Mouse (Mus musculus): ENCODE results near the gene Eif3b. TPM values are rescaled to one million over a fixed set of nuclear protein-coding genes. Genes with fewer than 3 reads are reported as not detected.
"Not testable (repeated sequence)": the region's sequence is repeated elsewhere in the genome, so short reads cannot be mapped to it uniquely, and the experiment has no call there.

Gene Eif3b
- polyA plus RNA-seq, 1 experiment from 2014 or later, result 78.9 TPM

GRCm38 (mm10) chr5:140414647-140415046 lies 4.5 kb upstream of the Eif3b start:
- H3K4me2 ChIP-seq (ENCODE audit: low read depth, low read length), result no peak overlapping the region
- no peaks in the 10 kb centered on the region for H3K9me3 ChIP-seq (ENCODE audit: control insufficient read depth, low read length)
- no peak for ATAC-seq (ENCODE audit: low read depth)
- H3K4me1 ChIP-seq (replicated peaks; ENCODE audit: control insufficient read depth, insufficient read depth, low read length), result no peaks in the 10 kb centered on the region; the same call in 1 of the 2 replicates
- no peak overlapping the region for H3K27ac ChIP-seq (ENCODE audit: low read length)
- H3K9ac ChIP-seq (ENCODE audit: low read length), result no peak overlapping the region
- no peaks in the 10 kb centered on the region for H3K36me3 ChIP-seq (ENCODE audit: control insufficient read depth, insufficient read depth, low read length)
- H3K27me3 ChIP-seq (ENCODE audit: control insufficient read depth, insufficient read depth, low read depth, low read length), result no peaks in the 10 kb centered on the region
- H3K4me3 ChIP-seq (ENCODE audit: low read length), result no peak overlapping the region
- 51% methylated on average over 4 of the region's 4 CpGs for WGBS

- under 1% methylated on average over 12 of the region's 12 CpGs for WGBS
- H3K27me3 ChIP-seq (ENCODE audit: control insufficient read depth, insufficient read depth, low read depth, low read length), result no peaks in the 10 kb centered on the region
- H3K27ac ChIP-seq (ENCODE audit: low read length), result peak overlapping the region; percentile 96
- H3K4me2 ChIP-seq (ENCODE audit: low read depth, low read length), result peak overlapping the region; percentile 82
- peak overlapping the region; percentile 97 for H3K9ac ChIP-seq (ENCODE audit: low read length)
- no peaks in the 10 kb centered on the region; the same call in 1 of the 2 replicates for H3K36me3 ChIP-seq (ENCODE audit: control insufficient read depth, insufficient read depth, low read length)
- H3K9me3 ChIP-seq (ENCODE audit: control insufficient read depth, low read length), result no peaks in the 10 kb centered on the region
- H3K4me1 ChIP-seq (replicated peaks; ENCODE audit: control insufficient read depth, insufficient read depth, low read length), result peaks cover 19% of the 10 kb centered on the region
- peak; percentile 11; the same call in 1 of the 2 replicates for ATAC-seq (ENCODE audit: low read depth)
- peak overlapping the region; percentile 99 for H3K4me3 ChIP-seq (ENCODE audit: low read length)
Measured at GRCm38 (mm10) chr5:140418106-140418488, 1.0 kb upstream of the Eif3b start.

GRCm38 (mm10) chr5:140419442-140420080 lies 433 bp downstream of the Eif3b start:
- WGBS, result under 1% methylated on average over 53 of the region's 62 CpGs
- H3K9me3 ChIP-seq (ENCODE audit: control insufficient read depth, low read length), result no peaks in the 10 kb centered on the region
- H3K9ac ChIP-seq (ENCODE audit: low read length), result peak overlapping the region; percentile 97
- H3K36me3 ChIP-seq (ENCODE audit: control insufficient read depth, insufficient read depth, low read length), result no peaks in the 10 kb centered on the region; the same call in 1 of the 2 replicates
- peak overlapping the region; percentile 80 for H3K27ac ChIP-seq (ENCODE audit: low read length)
- no peaks in the 10 kb centered on the region for H3K27me3 ChIP-seq (ENCODE audit: control insufficient read depth, insufficient read depth, low read depth, low read length)
- H3K4me3 ChIP-seq (ENCODE audit: low read length), result peak overlapping the region; percentile 99
- ATAC-seq (ENCODE audit: low read depth), result peak; percentile 46
- H3K4me1 ChIP-seq (replicated peaks; ENCODE audit: control insufficient read depth, insufficient read depth, low read length), result peaks cover 20% of the 10 kb centered on the region
- peak overlapping the region; percentile 82 for H3K4me2 ChIP-seq (ENCODE audit: low read depth, low read length)

GRCm38 (mm10) chr5:140420616-140421015 lies 1.5 kb downstream of the Eif3b start:
- ATAC-seq (ENCODE audit: low read depth), result no peak
- Histone ChIP-seq H3K36me3 (ENCODE audit: control insufficient read depth, insufficient read depth, low read length) (no peaks in the 10 kb centered on the region; the same call in 1 of the 2 replicates), H3K4me3 (ENCODE audit: low read length) (peak overlapping the region; percentile 99), H3K27me3 (ENCODE audit: control insufficient read depth, insufficient read depth, low read depth, low read length) (no peaks in the 10 kb centered on the region), H3K27ac (ENCODE audit: low read length) (no peak overlapping the region), H3K9me3 (ENCODE audit: control insufficient read depth, low read length) (no peaks in the 10 kb centered on the region), H3K9ac (ENCODE audit: low read length) (peak overlapping the region; percentile 53), H3K4me2 (ENCODE audit: low read depth, low read length) (peak overlapping the region; percentile 82), H3K4me1 (replicated peaks; ENCODE audit: control insufficient read depth, insufficient read depth, low read length) (peaks cover 21% of the 10 kb centered on the region)
- 44% methylated on average over 4 of the region's 4 CpGs for WGBS

GRCm38 (mm10) chr5:140425016-140425783 lies 6.1 kb downstream of the Eif3b start:
- Histone ChIP-seq H3K9me3 (ENCODE audit: control insufficient read depth, low read length) (no peaks in the 10 kb centered on the region), H3K4me3 (ENCODE audit: low read length) (no peak overlapping the region), H3K27me3 (ENCODE audit: control insufficient read depth, insufficient read depth, low read depth, low read length) (no peaks in the 10 kb centered on the region), H3K4me1 (replicated peaks; ENCODE audit: control insufficient read depth, insufficient read depth, low read length) (peaks cover 19% of the 10 kb centered on the region), H3K27ac (ENCODE audit: low read length) (peak overlapping the region; percentile 14), H3K9ac (ENCODE audit: low read length) (no peak overlapping the region), H3K36me3 (ENCODE audit: control insufficient read depth, insufficient read depth, low read length) (peaks cover 21% of the 10 kb centered on the region), H3K4me2 (ENCODE audit: low read depth, low read length) (no peak overlapping the region)
- 76% methylated on average over 17 of the region's 17 CpGs for WGBS
- ATAC-seq (ENCODE audit: low read depth), result peak; percentile 37; the same call in 1 of the 2 replicates

GRCm38 (mm10) chr5:140439117-140439516 lies 20.0 kb downstream of the Eif3b start:
- not testable (repeated sequence) for H3K27ac ChIP-seq (ENCODE audit: low read length); H3K4me1 ChIP-seq (replicated peaks; ENCODE audit: control insufficient read depth, insufficient read depth, low read length); H3K27me3 ChIP-seq (ENCODE audit: control insufficient read depth, insufficient read depth, low read depth, low read length); H3K9ac ChIP-seq (ENCODE audit: low read length); H3K4me2 ChIP-seq (ENCODE audit: low read depth, low read length); H3K9me3 ChIP-seq (ENCODE audit: control insufficient read depth, low read length); H3K4me3 ChIP-seq (ENCODE audit: low read length); ATAC-seq (ENCODE audit: low read depth)
- no CpG with 5 or more reads among the region's 6 CpGs for WGBS
- peaks cover 70% of the 10 kb centered on the region for H3K36me3 ChIP-seq (ENCODE audit: control insufficient read depth, insufficient read depth, low read length)

- 81% methylated on average over 3 of the region's 3 CpGs for WGBS
Measured at GRCm38 (mm10) chr5:140441406-140441805, 22.3 kb downstream of the Eif3b start.

GRCm38 (mm10) chr5:140444012-140444411 lies 24.9 kb downstream of the Eif3b start:
- H3K4me3 ChIP-seq (ENCODE audit: low read length), result no peak overlapping the region
- no peaks in the 10 kb centered on the region for H3K9me3 ChIP-seq (ENCODE audit: control insufficient read depth, low read length)
- 91% methylated on average over 4 of the region's 4 CpGs for WGBS
- H3K27me3 ChIP-seq (ENCODE audit: control insufficient read depth, insufficient read depth, low read depth, low read length), result no peaks in the 10 kb centered on the region
- H3K36me3 ChIP-seq (ENCODE audit: control insufficient read depth, insufficient read depth, low read length), result peaks cover 44% of the 10 kb centered on the region
- no peak overlapping the region for H3K4me2 ChIP-seq (ENCODE audit: low read depth, low read length)
- H3K27ac ChIP-seq (ENCODE audit: low read length), result no peak overlapping the region
- no peaks in the 10 kb centered on the region for H3K4me1 ChIP-seq (replicated peaks; ENCODE audit: control insufficient read depth, insufficient read depth, low read length)
- no peak overlapping the region for H3K9ac ChIP-seq (ENCODE audit: low read length)
- peak; percentile 47; the same call in 1 of the 2 replicates for ATAC-seq (ENCODE audit: low read depth)

More at GRCm38 (mm10) chr5:140441406-140441805, 22.3 kb downstream of the Eif3b start:
- Histone ChIP-seq H3K4me3 (ENCODE audit: low read length) (no peak overlapping the region), H3K36me3 (ENCODE audit: control insufficient read depth, insufficient read depth, low read length) (peaks cover 64% of the 10 kb centered on the region), H3K4me1 (replicated peaks; ENCODE audit: control insufficient read depth, insufficient read depth, low read length) (no peaks in the 10 kb centered on the region), H3K4me2 (ENCODE audit: low read depth, low read length) (no peak overlapping the region), H3K9me3 (ENCODE audit: control insufficient read depth, low read length) (no peaks in the 10 kb centered on the region), H3K27me3 (ENCODE audit: control insufficient read depth, insufficient read depth, low read depth, low read length) (no peaks in the 10 kb centered on the region), H3K27ac (ENCODE audit: low read length) (no peak overlapping the region), H3K9ac (ENCODE audit: low read length) (no peak overlapping the region)
- no peak for ATAC-seq (ENCODE audit: low read depth)

- Histone ChIP-seq H3K9me3 (ENCODE audit: control insufficient read depth, low read length) (no peaks in the 10 kb centered on the region), H3K9ac (ENCODE audit: low read length) (no peak within 1 kb of the TSS), H3K4me3 (ENCODE audit: low read length) (no peak within 1 kb of the TSS), H3K36me3 (ENCODE audit: control insufficient read depth, insufficient read depth, low read length) (peaks cover 37% of the 10 kb centered on the region), H3K27me3 (ENCODE audit: control insufficient read depth, insufficient read depth, low read depth, low read length) (no peaks in the 10 kb centered on the region), H3K27ac (ENCODE audit: low read length) (no peak within 1 kb of the TSS), H3K4me1 (replicated peaks; ENCODE audit: control insufficient read depth, insufficient read depth, low read length) (no peaks in the 10 kb centered on the region), H3K4me2 (ENCODE audit: low read depth, low read length) (no peak within 1 kb of the TSS)
- ATAC-seq (ENCODE audit: low read depth), result no peak
- WGBS, result 75% methylated on average over 5 of the region's 5 CpGs
Measured at GRCm38 (mm10) chr5:140445345-140445744, 26.2 kb downstream of the Eif3b start, which contains the start of gene Gm4869. Gm4869 (plus strand) TSS chr5:140445645.

Measured in lung, embryonic 16.5 days (tissue).